Mouse (Mus musculus) liver, embryonic 14 days (tissue): ENCODE results near the gene Amy2a5. TPM values are rescaled to one million over a fixed set of nuclear protein-coding genes. Genes with fewer than 3 reads are reported as not detected.

Experiments used
- polyA plus RNA-seq: library from polyadenylated mRNA; depleted of rRNA; stranded (reverse); fragments of >200 nt; gene quantifications from 2 replicates; pipeline ENCODE4 v1.2.3, GENCODE M21; 2012; rRNA removed

The Amy2a5 gene
- polyA plus RNA-seq, result 0.01 and 0.06 TPM in 2 replicates

DNA sequence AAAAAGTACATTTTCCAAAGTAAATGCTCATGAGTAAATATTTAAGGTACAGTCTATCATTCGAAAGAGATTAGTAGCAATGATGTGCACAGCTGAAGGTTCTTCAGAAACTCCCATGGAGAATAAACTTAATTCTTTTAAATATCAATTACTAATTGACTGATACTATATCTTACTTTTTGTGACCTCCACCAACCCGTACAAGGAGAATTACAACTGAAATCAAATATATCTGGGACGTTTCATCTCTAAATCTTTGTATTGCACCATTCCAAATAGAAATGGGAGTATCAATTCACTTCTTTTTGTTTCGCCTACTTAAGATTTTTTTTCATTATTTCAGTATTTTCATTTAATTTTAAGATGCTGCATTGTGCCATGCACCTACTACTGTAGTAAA lies at the start of gene Amy2a5:
Amy2a5 (minus strand) TSS at position 101 of the 400 bp plus-strand sequence.

DNA sequence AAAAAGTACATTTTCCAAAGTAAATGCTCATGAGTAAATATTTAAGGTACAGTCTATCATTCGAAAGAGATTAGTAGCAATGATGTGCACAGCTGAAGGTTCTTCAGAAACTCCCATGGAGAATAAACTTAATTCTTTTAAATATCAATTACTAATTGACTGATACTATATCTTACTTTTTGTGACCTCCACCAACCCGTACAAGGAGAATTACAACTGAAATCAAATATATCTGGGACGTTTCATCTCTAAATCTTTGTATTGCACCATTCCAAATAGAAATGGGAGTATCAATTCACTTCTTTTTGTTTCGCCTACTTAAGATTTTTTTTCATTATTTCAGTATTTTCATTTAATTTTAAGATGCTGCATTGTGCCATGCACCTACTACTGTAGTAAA lies 32.7 kb upstream of the Amy2a5 start, which contains the start of gene Amy2a4:
Amy2a4 (minus strand) TSS at position 101 of the 400 bp plus-strand sequence.

Other genes with a start within 250 kb of the Amy2a5 start
- gene Amy2a4, start 32.6 kb upstream of the Amy2a5 start, polyA plus RNA-seq, result not detected in 2 replicates
- not detected in 2 replicates for gene Amy2a3, start 65.2 kb upstream of the Amy2a5 start, polyA plus RNA-seq
- not detected in 2 replicates for gene Amy2a2, start 97.8 kb upstream of the Amy2a5 start, polyA plus RNA-seq